Mouse (Mus musculus): Measurements from ENCODE around the gene Agap3.

GRCm38 (mm10) chr5:24484963-24485362 lies 33.0 kb downstream of the Agap3 start:
- TF ChIP-seq CTCF (IDR thresholded peaks at IDR 0.05; ENCODE audit: low read depth, low read length), result peak; percentile 0
- no peak for TF ChIP-seq POLR2A (IDR thresholded peaks at IDR 0.05; ENCODE audit: insufficient read depth, low read length)
